11 mouse cellular contexts compared by ENCODE assay signal in genomic region chr13:113640944-113641597, GRCm38 (mm10). TPM values are rescaled to one million over a fixed set of nuclear protein-coding genes. Genes with fewer than 3 reads are reported as not detected.
DNase-seq lines count a peak whose midpoint lies in the region; ATAC-seq and TF ChIP-seq lines count a peak whose summit lies in the region.
"Had no signal": no experiment of that assay in that cellular context is flagged by ENCODE, and none has a peak within 500 bp of the region (broad histone marks: within the 10 kb centered on the region; RNA-seq: fewer than 3 reads in every experiment).

No protein-coding gene starts in this region.

- no peak overlapping the region for H3K9ac ChIP-seq in embryonic facial prominence, embryonic 11.5 days (replicated peaks; ENCODE audit: low read length)
- H3K9ac ChIP-seq in hindbrain, postnatal 0 days (replicated peaks; ENCODE audit: low read length), result no peak overlapping the region

- H3K27ac ChIP-seq in embryonic facial prominence, embryonic 11.5 days (replicated peaks; ENCODE audit: low read depth, low read length), result no peak overlapping the region
- no peak overlapping the region for H3K27ac ChIP-seq in embryonic facial prominence, embryonic 10.5 days (replicated peaks)
- no peak overlapping the region for H3K27ac ChIP-seq in layer of hippocampus, adult 2 months
- H3K27ac ChIP-seq in hindbrain, postnatal 0 days, result no peak overlapping the region

- H3K27me3 ChIP-seq in embryonic facial prominence, embryonic 11.5 days (ENCODE audit: control insufficient read depth, insufficient read depth, low read length), result no peaks in the 10 kb centered on the region
- no peaks in the 10 kb centered on the region for H3K27me3 ChIP-seq in embryonic facial prominence, embryonic 10.5 days (replicated peaks; ENCODE audit: low read depth, poor library complexity, severe bottlenecking)
- no peaks in the 10 kb centered on the region for H3K27me3 ChIP-seq in hindbrain, postnatal 0 days (ENCODE audit: insufficient read depth, low read length)

- TF ChIP-seq CTCF in layer of hippocampus, adult 2 months (conservative IDR thresholded peaks at IDR 0.05), result peak; percentile 74
- TF ChIP-seq CTCF in hindbrain, postnatal 0 days (IDR thresholded peaks at IDR 0.05; ENCODE audit: low read depth), result peak; percentile 73

- no peak for DNase-seq in embryonic facial prominence, embryonic 11.5 days (ENCODE audit: low spot score)
- no peak for DNase-seq in embryonic facial prominence, embryonic 10.5 days (ENCODE audit: low spot score)
- no peak for DNase-seq in layer of hippocampus, adult 2 months (ENCODE audit: low spot score in 2 of 2)
- DNase-seq in layer of hippocampus, adult 9-10 months (ENCODE audit: low spot score), result no peak
- DNase-seq in ES-CJ7 (ENCODE audit: low read depth, low spot score), result peak; percentile 24
- peak; percentile 78 for DNase-seq in hindbrain, postnatal 0 days (ENCODE audit: low spot score)
- DNase-seq in right cerebral cortex, postnatal 25 days, result no peak
- DNase-seq in cerebellum, postnatal 4 days (ENCODE audit: low spot score in 2 of 2), result no peak
- DNase-seq: adrenal gland, postnatal 36 days had no signal

- H3K4me2 ChIP-seq in embryonic facial prominence, embryonic 11.5 days (ENCODE audit: low read depth, low read length), result no peak overlapping the region
- H3K4me2 ChIP-seq in hindbrain, postnatal 0 days (ENCODE audit: low read depth, low read length), result 0 out of 2 replicates have a peak overlapping the region, but pooled peaks have one; percentile 5

- 77% methylated on average over 11 of the region's 11 CpGs for WGBS in embryonic facial prominence, embryonic 11.5 days
- 77% methylated on average over 11 of the region's 11 CpGs for WGBS in embryonic facial prominence, embryonic 10.5 days
- WGBS in hindbrain, postnatal 0 days, result 49% methylated on average over 11 of the region's 11 CpGs

- no peak overlapping the region for H3K4me3 ChIP-seq in embryonic facial prominence, embryonic 11.5 days (ENCODE audit: low read depth, low read length)
- no peak overlapping the region for H3K4me3 ChIP-seq in embryonic facial prominence, embryonic 10.5 days
- no peak overlapping the region for H3K4me3 ChIP-seq in layer of hippocampus, adult 2 months
- H3K4me3 ChIP-seq in hindbrain, postnatal 0 days (ENCODE audit: low read length), result no peak overlapping the region

- no peaks in the 10 kb centered on the region for H3K9me3 ChIP-seq in embryonic facial prominence, embryonic 11.5 days (replicated peaks; ENCODE audit: control insufficient read depth, low read length)
- no peaks in the 10 kb centered on the region for H3K9me3 ChIP-seq in embryonic facial prominence, embryonic 10.5 days
- no peaks in the 10 kb centered on the region for H3K9me3 ChIP-seq in hindbrain, postnatal 0 days (ENCODE audit: low read length)

- H3K36me3 ChIP-seq in embryonic facial prominence, embryonic 11.5 days (replicated peaks; ENCODE audit: control insufficient read depth, insufficient read depth, low read depth, low read length), result no peaks in the 10 kb centered on the region
- H3K36me3 ChIP-seq in embryonic facial prominence, embryonic 10.5 days (replicated peaks), result no peaks in the 10 kb centered on the region
- no peaks in the 10 kb centered on the region for H3K36me3 ChIP-seq in hindbrain, postnatal 0 days (ENCODE audit: insufficient read depth, low read length)

- no peaks in the 10 kb centered on the region for H3K4me1 ChIP-seq in embryonic facial prominence, embryonic 11.5 days (ENCODE audit: control insufficient read depth, insufficient read depth, low read length)
- peaks cover 2% of the 10 kb centered on the region; the same call in 1 of the 2 replicates for H3K4me1 ChIP-seq in embryonic facial prominence, embryonic 10.5 days
- H3K4me1 ChIP-seq in hindbrain, postnatal 0 days (ENCODE audit: insufficient read depth, low read length), result no peaks in the 10 kb centered on the region

- 0 out of 2 replicates have a peak, but pooled peaks have one; percentile 31 for ATAC-seq in embryonic facial prominence, embryonic 11.5 days (replicated peaks; ENCODE audit: insufficient number of reproducible peaks, low FRiP score, low TSS enrichment, low read depth)
- peak; percentile 73 for ATAC-seq in hindbrain, postnatal 0 days
- ATAC-seq: CD4-positive, CD25-positive, alpha-beta regulatory T cell, adult 4 months had no signal

RNA-seq across cellular contexts. Expression of gene Hspb3, which starts 22.4 kb away (rescaled TPM):
- polyA plus RNA-seq in embryonic facial prominence, embryonic 11.5 days (2014; fragmentation: Nextera tagmentation; extraction: Ambion mirVana), result 0.66 and 1.4 TPM in 2 replicates
- 0.20 TPM in 1 of 2 replicates, not detected in the other for polyA plus RNA-seq in embryonic facial prominence, embryonic 10.5 days (2016; fragmentation: Nextera tagmentation; extraction: Ambion mirVana)
- 1 to 10 TPM in 1 of 2 experiments, under 1 TPM in 1; 0.64 to 1.5 TPM for total RNA-seq in layer of hippocampus, adult 2 months (2021)
- 0.21 and 0.47 TPM in 2 replicates for total RNA-seq in hindbrain, postnatal 0 days (2014; rRNA removed)
- 0.55 and 1.1 TPM in 2 replicates for polyA plus RNA-seq in hindbrain, postnatal 0 days (2015; fragmentation: Nextera tagmentation; extraction: Ambion mirVana)
- total RNA-seq: adrenal gland, postnatal 36 days had no signal
- polyA plus RNA-seq: CD4-positive, CD25-positive, alpha-beta regulatory T cell, adult 4 months; small intestine, adult 2 months had no signal

RNA-seq across cellular contexts. Expression of gene Snx18, which starts 22.7 kb away (rescaled TPM):
- polyA plus RNA-seq in embryonic facial prominence, embryonic 11.5 days (2014; fragmentation: Nextera tagmentation; extraction: Ambion mirVana), result 33.3 and 34.7 TPM in 2 replicates
- 18.0 and 18.4 TPM in 2 replicates for polyA plus RNA-seq in embryonic facial prominence, embryonic 10.5 days (2016; fragmentation: Nextera tagmentation; extraction: Ambion mirVana)
- 10 to 100 TPM; 20.1 to 20.6 TPM for total RNA-seq in layer of hippocampus, adult 2 months (2021)
- total RNA-seq in hindbrain, postnatal 0 days (2014; rRNA removed), result 38.2 and 44.4 TPM in 2 replicates
- polyA plus RNA-seq in hindbrain, postnatal 0 days (2015; fragmentation: Nextera tagmentation; extraction: Ambion mirVana), result 11.1 and 11.5 TPM in 2 replicates

Comparison
In these comparisons a context has a peak if more than half of its experiments do, and no peak if none do; other contexts are left out.
1. DNase-seq: peak in ES-CJ7 (single experiment) and hindbrain, postnatal 0 days (single experiment); none in embryonic facial prominence, embryonic 11.5 days (single experiment), embryonic facial prominence, embryonic 10.5 days (single experiment), layer of hippocampus, adult 2 months (0 of 2), layer of hippocampus, adult 9-10 months (single experiment), right cerebral cortex, postnatal 25 days (single experiment) and cerebellum, postnatal 4 days (0 of 2).